Mouse (Mus musculus): ENCODE measurements around the gene Igfbp6. TPM values are rescaled to one million over a fixed set of nuclear protein-coding genes. Genes with fewer than 3 reads are reported as not detected.

Gene Igfbp6
- polyA plus RNA-seq, 1 experiment = 25.5 TPM

DNA sequence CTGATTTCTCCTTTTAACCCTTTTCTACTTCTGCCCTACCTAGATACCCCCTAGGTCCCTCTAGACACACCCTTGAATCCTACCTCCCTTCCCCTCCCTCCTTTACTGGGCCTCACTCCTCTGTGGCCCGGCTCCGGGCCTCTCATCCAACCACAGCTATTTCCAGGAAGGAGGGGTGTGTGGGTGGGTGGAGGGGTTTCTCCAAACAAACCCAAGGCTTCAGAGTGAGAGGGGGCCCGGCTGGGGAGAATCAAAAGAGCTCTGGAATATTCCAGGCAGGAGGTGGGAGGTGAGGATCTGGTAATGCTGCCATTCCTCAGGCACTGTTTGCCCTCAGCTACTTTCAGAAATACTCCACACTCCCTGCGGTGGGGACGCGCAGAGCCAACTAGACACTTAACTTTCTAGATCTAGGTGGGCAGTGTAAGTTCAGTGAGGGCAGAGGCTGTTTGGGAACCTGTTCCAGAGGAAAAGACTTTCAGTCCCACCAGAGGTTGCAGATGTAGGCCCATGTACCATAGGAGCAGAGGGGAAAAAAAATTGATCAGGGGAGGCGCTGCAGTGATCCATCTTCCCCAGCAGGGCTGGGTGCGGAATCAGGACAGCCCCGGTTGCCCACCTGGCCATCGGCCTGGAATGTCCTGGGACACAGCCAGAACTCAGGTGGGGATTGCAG, 43.0 kb upstream of the Igfbp6 start:
- peak overlapping the region; percentile 65 for H3K4me3 ChIP-seq (ENCODE audit: control insufficient read depth, low read depth, low read length)
- no peaks in the 10 kb centered on the region for H3K36me3 ChIP-seq (ENCODE audit: control insufficient read depth, insufficient read depth, low read length)
- peaks cover 12% of the 10 kb centered on the region for H3K4me1 ChIP-seq (ENCODE audit: control insufficient read depth, insufficient read depth, low read length)
- peak overlapping the region; percentile 62 for H3K27ac ChIP-seq (ENCODE audit: control insufficient read depth, insufficient read depth, low read depth, low read length)
- no peaks in the 10 kb centered on the region for H3K27me3 ChIP-seq (ENCODE audit: control insufficient read depth, insufficient read depth, low read length)
- no peak for TF ChIP-seq POLR2A (IDR thresholded peaks at IDR 0.05; ENCODE audit: control insufficient read depth, low read depth, low read length)
- no peak for TF ChIP-seq CTCF (IDR thresholded peaks at IDR 0.05; ENCODE audit: control insufficient read depth, insufficient read depth, insufficient replicate concordance, low read depth, low read length)

DNA sequence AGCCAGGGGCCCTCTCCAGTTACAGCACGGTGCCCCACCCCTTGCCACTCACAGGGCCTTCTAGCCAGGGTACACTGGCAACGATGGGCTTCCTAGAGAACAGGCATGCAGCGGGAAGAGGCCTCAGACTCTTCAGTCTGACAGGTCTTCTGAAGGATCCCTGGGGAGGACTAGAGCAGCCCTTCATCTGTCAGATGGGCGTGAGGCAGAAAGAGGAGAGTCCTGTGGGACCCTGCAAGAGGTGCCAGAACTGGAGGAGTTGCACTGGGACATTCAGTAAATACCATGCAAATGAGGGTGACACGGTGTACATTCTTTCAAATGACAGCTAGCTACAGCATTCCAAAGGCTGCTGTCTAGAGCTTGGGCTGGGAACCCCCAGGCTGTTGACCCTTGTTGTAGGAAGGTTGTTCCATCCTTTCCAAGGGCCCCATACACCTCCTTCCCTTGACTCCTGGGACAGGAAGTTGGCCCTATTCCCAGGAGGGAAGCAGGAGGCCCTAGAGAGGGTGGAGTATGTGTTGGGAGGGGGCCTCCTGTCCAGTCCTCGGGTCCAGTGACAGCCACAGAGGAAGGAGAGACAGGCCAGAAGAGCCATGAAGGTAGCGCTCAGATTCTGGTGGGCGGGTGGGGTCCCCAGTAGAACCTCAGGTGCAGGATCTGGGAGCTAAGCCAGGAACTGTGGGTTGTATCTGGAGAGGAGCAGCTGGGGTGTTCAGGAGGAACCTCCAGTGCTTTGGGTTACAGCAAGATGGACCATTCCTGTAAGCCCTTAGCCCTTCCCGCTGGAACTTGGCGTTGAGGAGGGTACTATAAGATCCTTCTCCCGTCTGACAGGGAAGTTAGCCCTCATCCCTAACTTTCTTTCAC, 42.3 kb upstream of the Igfbp6 start:
- Histone ChIP-seq H3K4me3 (ENCODE audit: control insufficient read depth, low read depth, low read length) (no peak overlapping the region), H3K27ac (ENCODE audit: control insufficient read depth, insufficient read depth, low read depth, low read length) (peak overlapping the region; percentile 74), H3K36me3 (ENCODE audit: control insufficient read depth, insufficient read depth, low read length) (no peaks in the 10 kb centered on the region), H3K27me3 (ENCODE audit: control insufficient read depth, insufficient read depth, low read length) (no peaks in the 10 kb centered on the region), H3K4me1 (ENCODE audit: control insufficient read depth, insufficient read depth, low read length) (peaks cover 18% of the 10 kb centered on the region)
- no peak for TF ChIP-seq CTCF (IDR thresholded peaks at IDR 0.05; ENCODE audit: control insufficient read depth, insufficient read depth, insufficient replicate concordance, low read depth, low read length)
- TF ChIP-seq POLR2A (IDR thresholded peaks at IDR 0.05; ENCODE audit: control insufficient read depth, low read depth, low read length) = no peak

DNA sequence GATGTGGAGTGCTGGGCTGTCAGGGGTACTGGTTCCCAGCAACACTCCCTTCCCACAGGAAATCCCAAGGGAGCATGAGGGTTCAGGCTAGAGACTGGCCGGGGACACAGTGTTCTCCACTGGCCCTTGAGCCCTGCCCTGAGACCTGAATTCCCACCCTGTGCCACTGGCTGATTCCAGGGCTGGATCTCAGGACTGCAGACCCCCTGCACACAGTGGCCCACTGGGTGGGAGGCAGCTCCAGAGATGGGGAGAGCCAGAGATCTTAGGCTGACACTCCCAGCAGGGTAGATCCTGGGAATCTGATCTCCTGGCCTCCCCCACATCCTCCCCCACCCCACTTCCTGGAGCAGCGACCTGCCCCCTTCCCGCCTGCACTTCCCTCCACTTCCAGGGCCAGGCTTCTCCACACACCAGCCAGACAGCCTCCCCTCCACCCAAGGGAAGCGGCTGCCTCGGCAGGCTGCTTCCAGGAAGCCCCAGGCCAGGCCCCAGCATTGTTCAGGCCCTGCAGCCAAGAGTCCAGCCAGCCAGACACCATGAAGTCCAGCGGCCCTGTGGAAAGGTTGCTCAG, 41.5 kb upstream of the Igfbp6 start:
- Histone ChIP-seq H3K4me1 (ENCODE audit: control insufficient read depth, insufficient read depth, low read length) (peaks cover 19% of the 10 kb centered on the region), H3K4me3 (ENCODE audit: control insufficient read depth, low read depth, low read length) (peak overlapping the region; percentile 12), H3K27me3 (ENCODE audit: control insufficient read depth, insufficient read depth, low read length) (no peaks in the 10 kb centered on the region), H3K36me3 (ENCODE audit: control insufficient read depth, insufficient read depth, low read length) (no peaks in the 10 kb centered on the region), H3K27ac (ENCODE audit: control insufficient read depth, insufficient read depth, low read depth, low read length) (peak overlapping the region; percentile 74)
- no peak for TF ChIP-seq CTCF (IDR thresholded peaks at IDR 0.05; ENCODE audit: control insufficient read depth, insufficient read depth, insufficient replicate concordance, low read depth, low read length)
- no peak for TF ChIP-seq POLR2A (IDR thresholded peaks at IDR 0.05; ENCODE audit: control insufficient read depth, low read depth, low read length)

DNA sequence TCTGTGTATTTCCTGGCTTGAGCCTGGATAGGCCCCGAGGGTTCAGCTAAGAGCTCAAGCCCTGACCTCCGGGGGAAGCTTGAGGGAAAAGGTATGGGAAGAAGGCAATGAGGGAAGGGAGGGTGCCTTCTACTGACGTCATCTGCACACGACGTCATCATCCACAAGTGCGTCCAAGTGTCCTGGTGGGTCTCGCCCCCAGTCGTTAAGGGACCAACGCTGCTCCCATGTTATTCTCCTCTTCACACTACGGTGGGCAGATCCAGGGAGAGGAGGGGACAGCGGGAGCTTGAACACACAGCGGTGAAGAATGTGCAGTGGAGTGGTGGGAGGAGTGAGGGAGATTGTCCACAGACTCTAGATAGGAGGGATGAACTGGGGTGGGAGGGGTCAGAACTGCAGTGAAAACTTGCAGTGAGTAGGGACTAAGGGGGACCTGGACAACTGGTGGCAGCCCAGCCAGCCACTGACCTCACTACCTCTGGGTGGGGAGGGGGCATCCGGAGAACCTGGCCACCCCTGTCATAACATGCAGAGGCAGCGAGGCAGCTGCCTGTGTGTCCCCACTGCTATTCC, 40.7 kb upstream of the Igfbp6 start:
- H3K27me3 ChIP-seq (ENCODE audit: control insufficient read depth, insufficient read depth, low read length) = no peaks in the 10 kb centered on the region
- H3K4me3 ChIP-seq (ENCODE audit: control insufficient read depth, low read depth, low read length) = peak overlapping the region; percentile 12
- H3K4me1 ChIP-seq (ENCODE audit: control insufficient read depth, insufficient read depth, low read length) = peaks cover 19% of the 10 kb centered on the region
- peak overlapping the region; percentile 63 for H3K27ac ChIP-seq (ENCODE audit: control insufficient read depth, insufficient read depth, low read depth, low read length)
- no peaks in the 10 kb centered on the region for H3K36me3 ChIP-seq (ENCODE audit: control insufficient read depth, insufficient read depth, low read length)
- TF ChIP-seq CTCF (IDR thresholded peaks at IDR 0.05; ENCODE audit: control insufficient read depth, insufficient read depth, insufficient replicate concordance, low read depth, low read length) (no peak), POLR2A (IDR thresholded peaks at IDR 0.05; ENCODE audit: control insufficient read depth, low read depth, low read length) (no peak)

DNA sequence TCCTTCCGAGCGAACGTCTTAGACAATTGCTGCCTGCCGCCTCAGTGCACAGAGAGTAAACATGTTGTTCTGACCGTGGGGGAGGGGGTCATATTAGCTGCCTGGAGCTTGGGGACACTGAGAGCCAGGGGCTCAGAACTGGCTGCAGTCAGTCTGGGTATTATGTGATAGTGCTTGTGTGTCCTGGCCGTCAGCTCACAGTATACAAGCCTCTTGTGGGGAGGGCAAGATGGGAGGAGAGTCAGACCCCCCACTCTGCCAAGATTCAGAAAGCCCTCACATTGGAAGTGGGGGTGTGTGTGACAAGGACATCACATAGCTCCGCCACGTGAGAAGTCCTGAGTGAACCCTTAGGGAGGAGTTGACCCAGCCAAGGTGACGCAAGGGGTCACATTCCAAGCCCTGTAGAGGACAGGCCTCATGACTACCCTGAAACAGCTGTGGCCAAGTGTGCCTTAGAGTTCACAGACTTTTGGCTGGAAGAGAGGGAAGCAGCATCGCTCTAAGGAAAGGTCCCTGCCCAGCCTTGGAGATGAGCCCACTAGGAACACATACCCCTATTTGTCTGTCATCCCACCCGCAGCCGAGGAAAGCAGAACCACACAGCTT, 40.1 kb upstream of the Igfbp6 start:
- Histone ChIP-seq H3K36me3 (ENCODE audit: control insufficient read depth, insufficient read depth, low read length) (no peaks in the 10 kb centered on the region), H3K4me1 (ENCODE audit: control insufficient read depth, insufficient read depth, low read length) (peaks cover 19% of the 10 kb centered on the region), H3K27ac (ENCODE audit: control insufficient read depth, insufficient read depth, low read depth, low read length) (peak overlapping the region; percentile 63), H3K4me3 (ENCODE audit: control insufficient read depth, low read depth, low read length) (0 out of 2 replicates have a peak overlapping the region, but pooled peaks have one; percentile 2), H3K27me3 (ENCODE audit: control insufficient read depth, insufficient read depth, low read length) (no peaks in the 10 kb centered on the region)
- TF ChIP-seq CTCF (IDR thresholded peaks at IDR 0.05; ENCODE audit: control insufficient read depth, insufficient read depth, insufficient replicate concordance, low read depth, low read length) (no peak), POLR2A (IDR thresholded peaks at IDR 0.05; ENCODE audit: control insufficient read depth, low read depth, low read length) (0 out of 2 replicates have a peak, but pooled peaks have one; percentile 30)

DNA sequence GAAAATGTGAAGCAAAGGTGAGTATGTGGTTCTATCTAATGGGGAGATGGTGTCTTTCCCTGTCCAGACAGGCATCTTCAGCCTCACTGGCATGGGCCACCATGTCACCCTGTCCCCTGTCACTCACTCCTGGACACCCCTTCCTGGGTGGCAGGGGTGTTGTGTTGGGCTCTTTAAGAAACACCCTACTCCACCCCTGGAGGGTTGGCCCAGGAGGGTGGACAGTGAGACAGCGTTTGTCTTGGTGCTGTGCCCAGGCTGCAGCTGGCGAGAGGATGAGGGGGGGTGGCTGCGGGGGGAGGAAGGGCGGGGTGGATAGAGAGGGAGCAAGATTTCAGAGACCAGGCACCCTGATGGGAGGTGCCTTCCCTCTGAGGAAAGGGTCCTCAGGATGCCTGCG, 38.8 kb upstream of the Igfbp6 start:
- no peaks in the 10 kb centered on the region for H3K27me3 ChIP-seq (ENCODE audit: control insufficient read depth, insufficient read depth, low read length)
- H3K27ac ChIP-seq (ENCODE audit: control insufficient read depth, insufficient read depth, low read depth, low read length) = peak overlapping the region; percentile 39; the same call in 1 of the 2 replicates
- TF ChIP-seq CTCF (IDR thresholded peaks at IDR 0.05; ENCODE audit: control insufficient read depth, insufficient read depth, insufficient replicate concordance, low read depth, low read length) = no peak
- TF ChIP-seq POLR2A (IDR thresholded peaks at IDR 0.05; ENCODE audit: control insufficient read depth, low read depth, low read length) = no peak

More for the DNA sequence above, 38.8 kb upstream of the Igfbp6 start:
- H3K4me1 ChIP-seq (ENCODE audit: control insufficient read depth, insufficient read depth, low read length) = peaks cover 16% of the 10 kb centered on the region
- no peaks in the 10 kb centered on the region for H3K36me3 ChIP-seq (ENCODE audit: control insufficient read depth, insufficient read depth, low read length)
- no peak overlapping the region for H3K4me3 ChIP-seq (ENCODE audit: control insufficient read depth, low read depth, low read length)
